Mouse (Mus musculus): Measurements from ENCODE around the gene Rbfox3. TPM values are rescaled to one million over a fixed set of nuclear protein-coding genes. Genes with fewer than 3 reads are reported as not detected.

Gene Rbfox3
- polyA plus RNA-seq, 1 experiment from 2014 or later: 0.06 TPM

DNA sequence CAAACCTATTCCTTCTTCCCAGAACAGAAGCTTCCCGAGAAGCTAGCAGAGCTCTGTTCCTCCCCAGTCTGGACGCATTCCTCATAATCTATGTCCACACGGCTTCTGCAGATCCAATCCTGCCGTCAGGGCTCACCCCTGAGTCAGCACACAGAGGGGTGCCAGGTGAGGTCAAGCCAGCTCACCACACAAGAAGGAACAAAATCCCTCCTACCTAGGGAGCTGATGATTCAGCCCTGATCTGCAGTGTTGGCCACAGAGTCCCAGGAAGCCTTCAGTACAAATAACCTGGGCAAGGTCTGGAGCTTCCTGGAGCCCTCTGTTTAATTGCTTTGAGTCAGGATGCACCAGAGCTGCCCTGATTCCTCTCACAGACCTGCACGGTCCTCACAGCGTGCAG is 60.0 kb downstream of the Rbfox3 start:
- Histone ChIP-seq H3K9ac (no peak overlapping the region), H3K4me1 (replicated peaks) (no peaks in the 10 kb centered on the region), H3K36me3 (no peaks in the 10 kb centered on the region), H3K9me3 (replicated peaks) (no peaks in the 10 kb centered on the region), H3K4me2 (no peak overlapping the region), H3K4me3 (no peak overlapping the region), H3K27ac (no peak overlapping the region), H3K27me3 (0 out of 2 replicates have a peak, but pooled peaks cover 3% of the 10 kb centered on the region)
- ATAC-seq (replicated peaks; ENCODE audit: insufficient number of reproducible peaks, insufficient read depth, low FRiP score, low read depth): no peak
- WGBS: 55% methylated on average over 6 of the region's 6 CpGs

- Histone ChIP-seq H3K4me2 (no peak overlapping the region), H3K9ac (no peak overlapping the region), H3K4me3 (no peak overlapping the region), H3K36me3 (no peaks in the 10 kb centered on the region), H3K27me3 (0 out of 2 replicates have a peak, but pooled peaks cover 5% of the 10 kb centered on the region), H3K27ac (no peak overlapping the region), H3K9me3 (replicated peaks) (no peaks in the 10 kb centered on the region), H3K4me1 (replicated peaks) (no peaks in the 10 kb centered on the region)
- ATAC-seq (replicated peaks; ENCODE audit: insufficient number of reproducible peaks, insufficient read depth, low FRiP score, low read depth): no peak
- WGBS: 78% methylated on average over 7 of the region's 7 CpGs
Observed at GRCm38 (mm10) chr11:118847986-118848385, 63.4 kb downstream of the Rbfox3 start.

DNA sequence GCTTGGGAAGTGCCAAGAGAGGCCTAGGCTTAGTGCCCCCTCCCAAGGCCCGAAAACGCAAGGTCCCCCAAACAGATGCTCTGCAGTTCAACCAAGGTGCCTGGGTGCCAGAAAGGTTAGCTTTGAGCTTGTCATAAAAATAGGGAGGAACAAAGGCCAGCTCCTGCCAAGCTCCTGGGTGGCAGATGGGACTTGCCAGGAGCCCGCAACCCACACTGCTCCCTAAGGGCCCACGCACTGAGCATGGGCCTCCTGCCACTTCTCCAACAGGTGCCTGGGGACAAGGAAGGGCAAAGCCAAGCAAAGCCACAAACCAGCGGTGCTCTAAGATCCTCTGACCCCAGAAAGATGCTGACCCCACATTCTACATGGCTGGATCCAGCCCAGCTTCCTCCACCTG is 70.4 kb downstream of the Rbfox3 start:
- no peak overlapping the region for H3K27ac ChIP-seq
- H3K9ac ChIP-seq: no peak overlapping the region
- no peak overlapping the region for H3K4me2 ChIP-seq
- no peak overlapping the region for H3K4me3 ChIP-seq
- H3K27me3 ChIP-seq: peaks cover 14% of the 10 kb centered on the region
- no peaks in the 10 kb centered on the region for H3K36me3 ChIP-seq
- no peaks in the 10 kb centered on the region for H3K9me3 ChIP-seq (replicated peaks)
- ATAC-seq (replicated peaks; ENCODE audit: insufficient number of reproducible peaks, insufficient read depth, low FRiP score, low read depth): no peak
- WGBS: 81% methylated on average over 5 of the region's 5 CpGs
- 0 out of 2 replicates have a peak, but pooled peaks cover 2% of the 10 kb centered on the region for H3K4me1 ChIP-seq (replicated peaks)

GRCm38 (mm10) chr11:118838167-118838566 is 73.2 kb downstream of the Rbfox3 start:
- no peak overlapping the region for H3K9ac ChIP-seq
- H3K27me3 ChIP-seq: peaks cover 12% of the 10 kb centered on the region
- H3K4me1 ChIP-seq (replicated peaks): 0 out of 2 replicates have a peak, but pooled peaks cover 2% of the 10 kb centered on the region
- H3K27ac ChIP-seq: no peak overlapping the region
- no peak overlapping the region for H3K4me2 ChIP-seq
- no peaks in the 10 kb centered on the region for H3K36me3 ChIP-seq
- no peak for ATAC-seq (replicated peaks; ENCODE audit: insufficient number of reproducible peaks, insufficient read depth, low FRiP score, low read depth)
- no peaks in the 10 kb centered on the region for H3K9me3 ChIP-seq (replicated peaks)
- H3K4me3 ChIP-seq: no peak overlapping the region
- WGBS: 17% methylated on average over 4 of the region's 4 CpGs

DNA sequence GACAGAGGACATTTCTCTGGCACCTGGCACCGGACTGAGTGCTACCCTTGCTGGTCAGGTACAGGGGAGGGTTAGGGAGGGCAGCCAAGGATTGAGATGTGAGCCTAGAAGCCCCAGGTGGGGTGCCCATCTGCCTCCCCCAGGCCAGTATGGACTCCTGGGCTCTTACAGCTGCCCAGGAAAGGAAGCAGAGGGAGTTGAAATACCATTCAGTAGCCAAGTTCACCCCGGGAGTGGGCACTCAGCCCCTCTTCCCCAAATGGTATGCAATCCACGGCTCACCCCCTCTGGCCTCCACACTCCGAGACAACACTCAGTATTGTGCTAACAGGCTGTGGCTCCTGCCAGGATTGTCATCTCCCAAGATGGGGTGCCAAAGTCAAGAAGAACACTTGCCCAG is 74.5 kb downstream of the Rbfox3 start:
- 67% methylated on average over 4 of the region's 4 CpGs for WGBS
- no peak for ATAC-seq (replicated peaks; ENCODE audit: insufficient number of reproducible peaks, insufficient read depth, low FRiP score, low read depth)
- Histone ChIP-seq H3K4me2 (no peak overlapping the region), H3K27ac (no peak overlapping the region), H3K27me3 (peaks cover 12% of the 10 kb centered on the region), H3K4me1 (replicated peaks) (0 out of 2 replicates have a peak, but pooled peaks cover 2% of the 10 kb centered on the region), H3K36me3 (no peaks in the 10 kb centered on the region), H3K9me3 (replicated peaks) (no peaks in the 10 kb centered on the region), H3K9ac (no peak overlapping the region), H3K4me3 (no peak overlapping the region)

DNA sequence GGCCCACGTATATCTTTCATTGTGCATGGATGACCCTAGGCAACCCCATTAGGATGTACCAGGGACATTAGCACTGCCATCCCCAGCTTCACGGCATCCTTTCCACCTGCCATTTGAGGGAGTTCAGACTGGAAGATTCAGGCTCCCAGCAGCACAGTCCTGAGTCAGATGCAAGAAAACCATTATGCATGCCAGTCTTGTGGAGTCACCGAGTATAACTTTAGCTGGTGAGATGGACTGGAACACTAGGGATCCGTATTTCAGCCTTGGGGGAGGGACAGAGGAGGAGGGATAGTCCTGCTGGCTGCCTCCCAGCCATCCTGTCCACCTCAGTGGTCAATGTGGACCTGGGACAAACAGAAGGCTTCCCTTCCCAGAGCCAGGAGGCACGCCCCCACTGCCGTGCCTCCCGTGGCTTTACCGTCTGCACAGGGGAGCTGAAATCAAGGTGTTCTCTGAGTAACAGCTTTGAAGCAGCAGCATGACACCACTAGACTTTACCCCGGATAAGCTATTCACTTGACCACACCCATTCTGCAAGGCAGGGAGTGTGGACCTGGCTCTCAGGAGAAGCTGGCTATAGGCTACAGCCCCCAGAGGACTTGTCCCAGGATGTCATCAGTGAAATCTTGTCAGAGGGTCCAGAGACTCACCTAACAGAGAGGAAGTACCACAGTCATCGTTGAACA is 78.5 kb downstream of the Rbfox3 start:
- Histone ChIP-seq H3K9ac (no peak overlapping the region), H3K36me3 (no peaks in the 10 kb centered on the region), H3K9me3 (replicated peaks) (no peaks in the 10 kb centered on the region), H3K27me3 (peaks cover 13% of the 10 kb centered on the region; the same call in 1 of the 2 replicates), H3K27ac (no peak overlapping the region), H3K4me3 (no peak overlapping the region), H3K4me1 (replicated peaks) (no peaks in the 10 kb centered on the region), H3K4me2 (no peak overlapping the region)
- ATAC-seq (replicated peaks; ENCODE audit: insufficient number of reproducible peaks, insufficient read depth, low FRiP score, low read depth): no peak
- 57% methylated on average over 10 of the region's 10 CpGs for WGBS

DNA sequence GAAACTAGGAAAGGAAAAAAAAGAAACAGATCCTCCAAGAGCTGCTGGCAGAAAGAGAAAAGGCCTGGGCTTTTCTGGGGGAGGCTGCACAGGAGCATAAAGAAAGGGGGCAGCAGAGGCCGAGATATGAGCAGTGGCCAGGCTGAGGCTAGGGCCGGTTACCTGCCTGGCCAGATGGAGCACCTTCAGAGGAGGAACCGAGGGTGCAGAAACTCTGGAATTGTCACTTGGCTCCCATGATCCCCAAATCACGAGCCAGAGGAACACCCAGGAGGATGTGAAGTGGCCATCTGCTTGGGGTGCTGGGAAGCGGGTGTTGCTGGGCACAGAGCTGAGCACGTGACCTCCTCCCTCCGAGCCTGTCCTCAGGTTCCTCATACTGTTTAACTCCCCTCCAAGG is 79.7 kb downstream of the Rbfox3 start:
- Histone ChIP-seq H3K4me3 (no peak overlapping the region), H3K9ac (no peak overlapping the region), H3K36me3 (no peaks in the 10 kb centered on the region), H3K9me3 (replicated peaks) (no peaks in the 10 kb centered on the region), H3K27me3 (peaks cover 14% of the 10 kb centered on the region; the same call in 1 of the 2 replicates), H3K4me2 (no peak overlapping the region), H3K4me1 (replicated peaks) (no peaks in the 10 kb centered on the region), H3K27ac (no peak overlapping the region)
- no peak for ATAC-seq (replicated peaks; ENCODE audit: insufficient number of reproducible peaks, insufficient read depth, low FRiP score, low read depth)
- WGBS: 67% methylated on average over 7 of the region's 7 CpGs

DNA sequence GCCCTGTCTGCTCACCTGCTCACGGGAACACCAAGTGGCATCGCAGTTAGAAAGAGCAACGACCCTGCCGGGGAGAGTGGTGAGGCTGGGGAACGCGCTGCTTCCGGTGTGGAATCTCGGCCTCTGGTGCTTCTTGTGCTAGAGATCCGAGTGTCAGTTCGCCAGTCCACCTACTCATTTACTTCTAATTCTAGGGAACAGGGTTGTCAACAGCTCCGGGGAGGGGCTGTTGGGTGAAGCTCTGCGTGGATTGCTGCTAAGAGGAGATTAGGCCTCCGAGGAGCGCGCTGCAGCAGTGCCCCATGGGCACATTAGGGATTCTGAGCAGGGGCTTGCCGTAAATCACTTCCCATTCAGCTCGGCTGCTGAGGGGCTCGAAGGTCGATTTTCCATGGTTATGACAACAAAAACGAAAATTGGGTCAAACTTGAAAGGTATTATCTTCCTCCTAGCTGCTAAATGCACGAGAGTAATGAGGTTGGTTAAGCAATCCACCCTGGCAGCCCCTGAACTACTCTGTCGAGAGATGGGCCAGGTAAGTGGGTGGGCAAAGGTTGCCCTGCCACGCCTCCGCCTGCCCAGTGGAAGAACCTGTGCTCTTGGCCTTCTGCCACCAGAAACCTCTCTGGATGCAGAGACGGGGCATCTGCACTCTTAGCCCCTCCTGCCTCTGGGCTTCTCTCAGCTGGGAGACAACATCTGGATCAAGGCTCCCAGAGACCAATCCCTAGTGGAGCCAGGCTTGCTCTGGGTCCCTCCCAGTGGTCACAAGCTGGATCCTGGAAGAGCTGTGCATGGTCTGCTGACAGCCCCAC is 85.9 kb downstream of the Rbfox3 start:
- no peak for ATAC-seq (replicated peaks; ENCODE audit: insufficient number of reproducible peaks, insufficient read depth, low FRiP score, low read depth)
- no peaks in the 10 kb centered on the region for H3K36me3 ChIP-seq

DNA sequence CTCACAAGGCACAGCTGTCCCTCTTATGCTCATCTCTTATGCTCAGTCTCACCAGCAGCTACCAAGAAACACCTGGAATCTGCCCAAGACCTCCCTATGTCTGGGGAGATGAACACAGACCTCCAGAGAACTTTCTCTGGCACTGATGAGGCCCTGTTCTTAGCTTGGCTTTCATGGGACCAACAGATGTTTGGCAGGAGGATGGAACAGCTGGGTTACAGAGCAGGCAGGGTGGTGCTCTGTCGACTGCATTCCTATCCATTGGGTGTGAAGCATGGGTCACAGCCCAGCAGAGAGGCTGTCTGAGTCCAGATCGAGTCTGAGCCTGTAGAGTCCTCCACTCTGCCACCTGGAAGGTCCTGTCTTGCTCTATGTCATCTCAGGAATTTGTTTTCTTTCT is 90.0 kb downstream of the Rbfox3 start:
- Histone ChIP-seq H3K4me1 (replicated peaks) (no peaks in the 10 kb centered on the region), H3K27me3 (peaks cover 9% of the 10 kb centered on the region; the same call in 1 of the 2 replicates), H3K9ac (no peak overlapping the region), H3K9me3 (replicated peaks) (no peaks in the 10 kb centered on the region), H3K36me3 (no peaks in the 10 kb centered on the region), H3K4me2 (no peak overlapping the region), H3K27ac (no peak overlapping the region), H3K4me3 (no peak overlapping the region)
- no peak for ATAC-seq (replicated peaks; ENCODE audit: insufficient number of reproducible peaks, insufficient read depth, low FRiP score, low read depth)
- WGBS: 39% methylated on average over 2 of the region's 2 CpGs

More for the DNA sequence above, 85.9 kb downstream of the Rbfox3 start:
- H3K27me3 ChIP-seq: peaks cover 17% of the 10 kb centered on the region; the same call in 1 of the 2 replicates
- H3K4me2 ChIP-seq: no peak overlapping the region
- no peak overlapping the region for H3K27ac ChIP-seq
- no peaks in the 10 kb centered on the region for H3K9me3 ChIP-seq (replicated peaks)
- 56% methylated on average over 25 of the region's 25 CpGs for WGBS
- H3K9ac ChIP-seq: no peak overlapping the region
- no peaks in the 10 kb centered on the region for H3K4me1 ChIP-seq (replicated peaks)
- H3K4me3 ChIP-seq: no peak overlapping the region

DNA sequence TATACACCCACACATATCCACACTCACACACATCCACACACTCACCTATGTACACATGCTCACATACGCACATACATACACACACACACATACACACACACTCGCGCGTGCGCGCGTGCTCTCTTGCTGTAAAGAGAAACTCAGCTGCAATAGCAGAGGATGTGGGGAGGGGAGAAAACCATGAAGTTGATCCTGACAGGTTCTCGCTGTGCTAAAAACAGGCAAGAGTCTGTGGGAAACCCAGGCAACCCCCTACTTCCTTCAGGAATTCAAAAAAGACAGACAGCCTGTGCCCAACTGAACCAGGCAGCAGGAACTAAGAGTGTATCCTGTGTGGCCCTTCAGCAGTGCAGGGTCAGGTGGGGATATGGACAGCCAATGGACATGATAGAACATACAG is 92.9 kb downstream of the Rbfox3 start:
- H3K9ac ChIP-seq: no peak overlapping the region
- no peaks in the 10 kb centered on the region for H3K27me3 ChIP-seq
- no peaks in the 10 kb centered on the region for H3K36me3 ChIP-seq
- 97% methylated on average over 8 of the region's 8 CpGs for WGBS
- ATAC-seq (replicated peaks; ENCODE audit: insufficient number of reproducible peaks, insufficient read depth, low FRiP score, low read depth): no peak
- no peak overlapping the region for H3K4me3 ChIP-seq
- H3K9me3 ChIP-seq (replicated peaks): no peaks in the 10 kb centered on the region
- H3K4me2 ChIP-seq: no peak overlapping the region
- H3K27ac ChIP-seq: no peak overlapping the region
- no peaks in the 10 kb centered on the region for H3K4me1 ChIP-seq (replicated peaks)

DNA sequence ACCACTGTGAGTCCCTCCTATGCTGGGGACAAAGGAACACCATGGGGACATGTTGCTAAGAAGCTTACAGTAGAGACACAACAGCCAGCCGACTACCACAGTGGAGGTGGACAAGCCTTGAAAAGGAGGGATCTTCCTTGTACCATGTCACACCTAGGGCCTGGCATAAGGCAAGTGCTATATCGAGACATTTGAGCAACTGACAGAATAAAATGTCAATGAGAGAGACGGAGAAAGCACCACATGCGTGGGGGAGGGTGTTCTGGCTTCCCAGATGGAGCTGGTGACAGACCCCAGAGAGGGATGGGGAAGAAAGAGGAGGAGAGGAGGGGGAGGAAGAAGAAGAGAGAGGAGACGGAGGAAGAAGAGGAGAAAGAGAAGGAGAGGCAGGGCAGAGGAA is 96.3 kb downstream of the Rbfox3 start:
- Histone ChIP-seq H3K9me3 (replicated peaks) (no peaks in the 10 kb centered on the region), H3K4me1 (replicated peaks) (no peaks in the 10 kb centered on the region), H3K36me3 (no peaks in the 10 kb centered on the region), H3K9ac (no peak overlapping the region), H3K27me3 (no peaks in the 10 kb centered on the region), H3K27ac (no peak overlapping the region), H3K4me2 (no peak overlapping the region), H3K4me3 (no peak overlapping the region)
- WGBS: 64% methylated on average over 5 of the region's 5 CpGs
- ATAC-seq (replicated peaks; ENCODE audit: insufficient number of reproducible peaks, insufficient read depth, low FRiP score, low read depth): no peak
